Mouse (Mus musculus): ENCODE results near the gene Sox1. TPM values are rescaled to one million over a fixed set of nuclear protein-coding genes. Genes with fewer than 3 reads are reported as not detected.

Gene Sox1
- polyA plus RNA-seq (2012; rRNA removed), result not detected in 2 replicates

GRCm38 (mm10) chr8:12395071-12396031, at the start of gene Sox1:
TSS of gene Sox1 (plus strand) at chr8:12395295.

Other genes starting within 250 kb of the Sox1 start
- gene A230072I06Rik, start 116.5 kb upstream of the Sox1 start, polyA plus RNA-seq (2012; rRNA removed), result not detected in 2 replicates
- not detected in 2 replicates for gene Spaca7, start 177.7 kb downstream of the Sox1 start, polyA plus RNA-seq (2012; rRNA removed)